Mouse (Mus musculus) inflammation-experienced regulatory T-cells, adult 6 months (primary cell): ENCODE data around the gene Hnrnpl. TPM values are rescaled to one million over a fixed set of nuclear protein-coding genes. Genes with fewer than 3 reads are reported as not detected.
A peak's percentile ranks its signal among the peaks of the same experiment; 100 is the strongest.

ENCODE experiments used
- ATAC-seq: one replicate; pipeline ENCODE4 v1.8.0; 2017
- polyA plus RNA-seq, 3 experiments: library from polyadenylated mRNA; unstranded; fragments of 100-300 nt; shearing (Covaris generic); gene quantifications; one replicate each; pipeline ENCODE4 v1.2.1; 2017

Gene Hnrnpl
- polyA plus RNA-seq: 100 to 1,000 TPM; 171 to 386 (median 383) TPM

GRCm38 (mm10) chr7:28808221-28808941 lies at the start of gene Hnrnpl:
TSS of gene Hnrnpl (plus strand) at chr7:28808541.
- peak; percentile 21 for ATAC-seq

DNA sequence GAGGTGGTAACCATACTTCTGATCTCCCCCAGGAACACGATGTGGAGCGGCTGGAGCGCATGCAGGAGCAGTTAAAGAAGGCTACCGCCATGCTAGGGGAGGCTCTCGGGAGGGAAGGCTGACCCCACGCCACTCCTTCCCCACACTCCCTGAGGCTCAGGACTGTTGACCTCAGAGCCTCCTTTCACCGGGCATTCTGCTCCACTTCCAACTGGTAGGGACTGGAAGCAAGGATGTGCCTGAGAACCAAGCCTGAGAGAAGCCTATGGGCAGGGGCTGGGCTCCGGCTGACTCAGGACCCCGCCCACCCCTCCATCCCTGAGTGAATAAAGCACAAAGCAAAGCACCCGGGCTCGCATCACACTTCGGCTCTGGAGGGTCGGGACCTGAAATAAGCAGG lies 49.7 kb upstream of the Hnrnpl start:
- ATAC-seq: no peak

- no peak for ATAC-seq
Observed at GRCm38 (mm10) chr7:28761907-28762306, 46.4 kb upstream of the Hnrnpl start.

DNA sequence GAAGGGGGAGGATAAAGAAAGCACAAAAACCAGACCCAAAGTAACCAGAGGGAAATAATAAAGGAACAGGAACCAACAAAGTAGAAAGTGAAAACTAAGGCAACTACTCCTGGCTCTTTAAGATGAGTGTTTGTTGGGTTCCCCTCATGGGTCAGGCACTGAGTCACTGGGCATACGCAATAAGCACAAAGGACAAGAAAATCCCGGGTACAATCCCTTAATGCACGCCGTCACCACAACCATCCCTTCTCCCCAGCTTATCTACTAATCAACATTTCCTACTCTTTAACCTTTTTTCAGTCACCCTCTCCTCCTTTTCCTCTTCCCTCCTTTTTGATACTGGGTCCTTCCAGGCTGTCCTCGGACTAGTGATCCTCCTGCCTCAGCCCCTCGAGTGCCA lies 43.1 kb upstream of the Hnrnpl start:
- no peak for ATAC-seq

GRCm38 (mm10) chr7:28766173-28766879 lies 42.0 kb upstream of the Hnrnpl start, which contains the start of gene Sirt2:
TSS of gene Sirt2 (plus strand) at chr7:28766735.
- ATAC-seq: peak; percentile 95

DNA sequence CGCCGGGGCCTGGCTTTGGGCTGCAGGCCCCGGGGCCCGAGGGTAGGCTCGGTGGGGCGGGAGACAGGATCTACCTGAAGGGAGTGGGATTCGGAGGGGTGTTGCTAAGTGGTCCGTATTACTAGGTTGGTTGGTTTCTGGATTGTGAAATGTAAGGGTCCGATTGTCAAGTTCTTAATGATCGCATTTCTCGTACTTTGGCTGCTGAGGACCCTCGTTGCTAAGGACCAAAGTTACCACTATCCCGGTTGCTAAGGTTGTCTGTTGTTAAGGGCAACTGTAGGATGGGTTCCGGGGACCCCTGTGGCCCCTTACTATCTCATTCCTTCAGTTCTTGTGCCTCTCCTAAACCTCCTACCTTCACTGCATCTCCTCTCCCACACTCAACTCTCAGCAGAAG lies 41.4 kb upstream of the Hnrnpl start:
- no peak for ATAC-seq

- no peak for ATAC-seq
Observed at GRCm38 (mm10) chr7:28767462-28767965, 40.8 kb upstream of the Hnrnpl start, which contains the start of gene Nfkbib. TSS of gene Nfkbib (minus strand) at chr7:28767512.

DNA sequence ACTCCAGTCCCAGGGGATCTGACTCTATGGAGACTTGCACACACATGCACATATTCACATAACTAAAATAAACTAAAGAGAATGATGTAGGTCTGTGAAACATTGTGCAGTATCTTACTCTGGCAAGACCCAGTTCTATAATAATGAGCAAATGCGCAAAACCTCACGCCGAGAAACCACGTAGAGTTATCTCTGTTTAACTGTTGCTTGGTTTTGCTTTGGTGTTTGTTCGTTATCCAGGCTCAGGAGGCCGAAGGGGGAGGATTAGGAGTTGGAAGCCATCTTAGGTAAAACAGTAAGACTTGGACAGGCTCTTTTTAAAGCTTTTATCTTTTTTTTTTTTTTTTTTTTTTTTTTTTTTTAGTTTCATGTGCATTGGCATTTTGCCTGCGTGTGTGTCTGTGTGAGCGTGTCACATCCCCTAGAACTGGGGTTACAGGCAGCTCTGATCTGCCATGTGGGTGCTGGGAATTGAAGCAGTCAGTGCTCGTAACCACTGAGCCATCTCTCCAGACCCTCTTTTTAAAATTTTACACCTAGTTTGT lies 38.9 kb upstream of the Hnrnpl start:
- ATAC-seq: no peak

DNA sequence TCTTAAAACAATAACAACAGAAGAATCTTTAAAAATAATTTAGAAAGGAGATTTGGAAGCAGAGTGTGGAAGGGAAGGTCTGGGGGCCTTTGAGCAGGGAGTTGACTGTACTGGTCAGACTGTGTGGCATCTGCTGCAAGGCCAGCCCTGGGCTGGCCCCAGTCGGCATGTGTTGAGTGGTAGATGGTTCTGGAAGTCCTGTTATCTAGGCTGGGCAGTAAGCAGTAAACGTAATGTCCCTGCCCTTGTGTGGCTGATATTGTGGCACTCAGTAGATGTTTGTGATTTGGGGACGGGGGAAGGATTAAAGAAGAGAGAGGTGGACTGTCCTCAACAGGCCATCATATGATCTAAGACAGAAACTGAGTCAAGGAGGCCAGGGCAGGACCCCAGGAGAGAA lies 38.0 kb upstream of the Hnrnpl start:
- no peak for ATAC-seq

DNA sequence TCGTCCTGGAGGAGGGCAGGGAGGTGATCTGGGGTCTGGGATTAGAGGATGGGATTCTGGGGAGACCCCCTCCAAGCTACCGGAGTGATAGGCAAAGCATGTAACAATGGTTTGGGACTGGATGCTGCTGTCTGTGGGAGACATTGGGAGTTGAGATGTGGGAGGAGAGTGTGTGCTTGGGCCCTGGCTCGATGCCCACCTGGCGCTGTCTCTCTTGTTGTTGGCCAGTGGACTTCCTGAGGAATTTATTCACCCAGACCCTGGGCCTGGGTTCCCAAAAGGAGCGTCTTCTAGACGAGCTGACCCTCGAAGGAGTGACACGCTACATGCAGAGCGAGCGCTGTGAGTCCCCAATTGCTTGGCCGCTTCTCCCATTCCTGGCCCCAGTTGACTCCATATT lies 36.5 kb upstream of the Hnrnpl start:
- no peak for ATAC-seq

GRCm38 (mm10) chr7:28773163-28773562 lies 35.2 kb upstream of the Hnrnpl start:
- no peak for ATAC-seq

- ATAC-seq: no peak
Observed at GRCm38 (mm10) chr7:28774164-28774563, 34.2 kb upstream of the Hnrnpl start.

- ATAC-seq: no peak
Observed at GRCm38 (mm10) chr7:28775129-28775528, 33.2 kb upstream of the Hnrnpl start.

DNA sequence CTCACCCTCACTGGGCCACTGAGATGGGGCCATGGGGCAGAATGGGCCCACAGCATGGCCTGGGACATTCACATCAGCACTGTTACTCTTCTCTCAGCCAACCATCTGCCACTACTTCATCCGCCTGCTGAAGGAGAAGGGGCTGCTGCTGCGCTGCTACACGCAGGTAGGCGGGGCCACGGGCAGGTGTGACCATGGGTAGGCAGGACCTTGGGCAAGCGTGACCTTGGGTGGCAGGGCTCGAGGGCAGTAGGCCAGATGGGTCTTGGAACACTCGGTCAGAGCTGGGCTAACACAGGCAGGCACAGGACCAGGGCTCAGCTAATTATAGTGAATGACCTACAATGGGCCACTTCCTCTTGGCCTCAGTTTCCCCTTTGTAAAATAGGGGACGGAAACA lies 29.5 kb upstream of the Hnrnpl start:
- ATAC-seq: no peak

DNA sequence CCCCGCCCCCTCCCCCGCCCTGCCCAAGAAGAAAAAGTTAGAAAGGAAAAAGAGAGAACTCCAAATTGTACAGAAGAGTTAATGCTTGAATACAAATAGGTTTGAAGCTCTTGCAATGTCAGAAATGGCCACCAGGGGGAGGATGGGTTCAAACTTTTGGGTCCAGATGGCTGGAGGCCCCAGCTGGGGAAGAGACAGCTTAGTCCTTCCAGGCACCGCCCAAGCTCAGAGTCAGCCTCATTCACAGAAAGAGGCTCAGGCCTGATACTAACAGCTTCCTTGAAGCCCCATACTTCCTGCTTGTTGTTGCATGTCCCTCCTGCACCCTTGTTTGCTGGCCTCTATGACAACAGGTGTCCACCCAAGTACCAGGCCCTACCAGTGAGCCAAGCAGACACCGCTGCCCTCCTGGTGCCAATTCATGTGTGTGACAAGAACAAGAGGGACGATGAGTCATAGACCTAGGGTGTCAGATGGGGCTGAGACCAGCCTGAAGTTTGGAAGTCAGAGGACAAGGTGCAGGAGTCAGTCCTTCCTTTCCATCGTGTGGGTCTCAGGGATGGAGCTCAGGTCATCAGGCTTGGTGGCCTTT lies 28.2 kb upstream of the Hnrnpl start:
- ATAC-seq: peak; percentile 24

DNA sequence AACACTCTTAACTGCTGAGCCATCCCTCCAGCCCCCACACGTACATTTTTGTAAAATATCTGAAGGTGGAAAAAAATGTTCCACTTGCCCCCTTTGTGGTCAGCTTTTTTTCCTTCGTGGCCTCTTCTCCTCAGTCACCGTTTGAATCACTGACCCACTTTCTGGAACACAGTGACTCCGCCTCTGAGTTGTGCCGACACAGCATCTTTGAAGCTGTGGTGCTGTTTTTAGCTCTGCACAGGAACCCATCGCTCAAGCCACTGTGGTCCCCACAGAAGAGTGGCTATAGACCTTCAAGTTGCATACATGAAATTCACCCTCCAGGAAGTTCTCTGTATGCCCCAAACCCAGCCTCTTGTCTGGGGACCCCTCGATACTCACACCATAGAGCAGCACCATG lies 27.5 kb upstream of the Hnrnpl start:
- peak; percentile 42 for ATAC-seq

DNA sequence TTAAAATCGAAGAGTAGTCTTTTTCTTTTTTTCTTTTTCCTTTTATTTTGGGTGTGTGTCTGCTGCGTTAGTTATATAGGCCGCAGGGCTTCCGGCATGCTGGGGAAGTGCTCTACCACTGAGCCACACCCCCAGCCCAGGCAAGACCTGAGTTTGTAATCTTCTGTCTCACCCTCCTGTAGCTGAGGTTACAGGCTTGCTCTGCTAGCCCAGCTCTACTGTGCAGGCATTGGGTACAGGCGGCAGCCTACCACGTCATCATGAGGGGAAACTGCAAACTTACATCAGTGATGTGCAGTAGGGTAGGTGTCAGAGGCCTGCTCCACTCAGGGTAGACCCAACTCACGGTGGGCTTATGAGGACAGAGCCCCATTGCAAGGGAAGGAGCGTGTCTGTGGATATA lies 27.1 kb upstream of the Hnrnpl start:
- ATAC-seq: peak; percentile 91

- ATAC-seq: no peak
Observed at GRCm38 (mm10) chr7:28785161-28785560, 23.2 kb upstream of the Hnrnpl start.

GRCm38 (mm10) chr7:28787884-28788283 lies 20.5 kb upstream of the Hnrnpl start:
- no peak for ATAC-seq

GRCm38 (mm10) chr7:28788307-28789195 lies 19.8 kb upstream of the Hnrnpl start, which contains the start of gene Rinl:
TSS of gene Rinl (plus strand) at chr7:28788969.
- ATAC-seq: peak; percentile 84

DNA sequence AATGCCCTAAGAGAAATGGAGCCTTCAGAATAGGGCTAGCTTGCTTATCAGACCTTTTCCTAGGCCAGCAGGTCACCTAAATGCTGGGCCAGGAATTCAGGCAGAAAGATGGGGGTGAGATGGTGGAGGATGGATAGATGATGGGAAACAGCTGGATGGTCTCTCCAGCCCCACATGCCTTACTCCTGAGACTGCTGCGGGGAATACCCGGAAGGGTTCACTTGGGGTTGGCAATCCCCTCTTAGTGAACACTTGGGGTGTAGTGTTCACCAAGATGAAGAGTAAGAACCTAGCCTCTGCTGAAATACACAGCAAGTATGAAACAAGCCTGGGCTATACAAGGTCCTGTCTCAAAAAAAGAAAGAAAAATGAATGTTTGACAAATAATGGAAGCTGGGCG lies 19.1 kb upstream of the Hnrnpl start:
- no peak for ATAC-seq
